Mouse (Mus musculus) right cerebral cortex, postnatal 14 days (tissue): ENCODE measurements at regions not wholly inside any gene's neighbourhood (a gene's known extent, or its start where the extent isn't known, plus 50 kb on each side); places are given as distances from the start of the nearest gene placed in this dataset.

Experiments
- DNase-seq: peaks from one replicate; pipeline ENCODE4 v3.0.0; 2022

DNA sequence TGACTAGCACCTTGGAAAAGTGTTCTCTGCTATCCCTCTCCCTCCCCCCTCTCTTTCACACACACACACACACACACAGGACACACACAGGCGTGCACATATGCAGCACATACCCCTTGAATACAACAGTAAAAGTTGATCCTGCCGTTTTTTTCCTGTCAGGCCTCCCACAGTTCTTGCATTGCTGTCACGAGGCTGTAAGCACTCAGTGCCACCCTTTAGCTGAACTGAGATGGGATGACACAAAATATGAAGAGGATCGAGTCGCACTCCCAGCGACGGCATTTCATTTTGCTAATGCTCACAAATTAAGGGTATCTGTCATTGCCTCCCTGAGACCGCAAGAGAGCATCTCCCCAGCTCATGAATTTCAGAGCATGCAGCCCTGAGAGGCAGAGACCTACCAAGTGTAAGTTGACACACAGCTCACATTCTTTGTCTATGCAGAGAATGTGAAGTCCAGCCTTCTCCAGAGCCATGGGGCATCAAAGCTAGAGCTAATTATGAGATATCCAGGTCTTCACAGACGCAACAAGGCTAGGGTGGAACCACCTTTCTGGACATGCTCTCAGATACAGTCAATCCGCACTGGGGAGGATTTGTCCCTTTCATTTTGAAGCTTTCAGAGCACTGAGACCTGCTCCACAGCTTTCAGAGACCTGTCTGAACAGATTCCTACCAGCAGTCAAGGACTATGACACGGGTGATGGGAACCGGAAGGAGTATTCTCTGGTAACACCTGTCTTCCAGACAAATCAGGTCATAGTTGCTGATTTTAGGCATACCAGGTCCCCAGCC lies 152.3 kb downstream of the Cmpk2 start:
- DNase-seq, result no peak

DNA sequence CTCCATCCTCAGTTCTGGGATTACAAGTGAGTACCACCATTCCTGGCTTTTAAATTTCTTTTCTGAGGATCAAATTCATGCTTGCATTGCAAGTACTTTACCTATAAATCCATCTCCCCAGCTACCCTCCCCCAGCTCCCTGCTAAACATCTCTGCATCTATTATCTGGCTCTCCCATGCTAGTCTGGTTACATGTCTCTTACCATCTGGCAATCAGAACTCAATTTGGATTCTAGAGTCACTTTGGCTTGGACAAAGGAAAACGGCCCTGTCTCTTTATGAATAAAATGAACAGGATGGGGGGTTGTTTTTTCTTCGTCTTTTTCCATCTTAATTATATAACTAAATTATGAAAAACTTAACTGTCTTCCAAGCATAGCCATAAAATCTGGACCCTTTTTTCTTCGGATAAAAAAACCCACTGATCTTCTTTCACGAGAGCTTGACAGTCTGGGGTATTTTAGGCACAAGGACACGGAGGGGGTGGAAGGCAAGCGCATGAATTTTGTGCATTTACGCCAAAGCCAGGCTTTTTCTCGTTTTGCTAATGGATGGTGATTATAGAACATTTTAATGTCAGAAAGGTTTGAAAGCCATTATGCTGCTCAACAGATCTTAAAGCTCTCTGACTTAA lies 151.6 kb downstream of the Cmpk2 start:
- no peak for DNase-seq

DNA sequence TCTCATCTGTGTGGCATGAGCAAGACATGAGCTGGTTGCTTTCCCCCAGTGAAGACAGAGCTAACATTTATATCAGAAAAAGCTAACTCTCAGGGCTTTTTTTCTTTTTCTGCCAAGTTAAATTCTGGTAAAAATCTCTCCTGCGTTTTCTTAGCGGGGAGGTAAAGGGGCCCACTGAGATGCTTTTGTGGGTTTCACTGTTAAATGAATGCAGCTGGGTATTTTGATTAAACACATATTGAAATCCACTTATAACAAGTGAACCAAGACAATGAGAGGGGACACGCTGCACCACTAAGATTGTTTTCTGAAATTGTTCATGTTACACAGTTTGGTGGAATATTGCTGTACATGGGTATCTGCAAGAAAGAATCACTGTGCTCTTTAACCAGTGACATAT lies 149.0 kb downstream of the Cmpk2 start:
- DNase-seq, result no peak

DNA sequence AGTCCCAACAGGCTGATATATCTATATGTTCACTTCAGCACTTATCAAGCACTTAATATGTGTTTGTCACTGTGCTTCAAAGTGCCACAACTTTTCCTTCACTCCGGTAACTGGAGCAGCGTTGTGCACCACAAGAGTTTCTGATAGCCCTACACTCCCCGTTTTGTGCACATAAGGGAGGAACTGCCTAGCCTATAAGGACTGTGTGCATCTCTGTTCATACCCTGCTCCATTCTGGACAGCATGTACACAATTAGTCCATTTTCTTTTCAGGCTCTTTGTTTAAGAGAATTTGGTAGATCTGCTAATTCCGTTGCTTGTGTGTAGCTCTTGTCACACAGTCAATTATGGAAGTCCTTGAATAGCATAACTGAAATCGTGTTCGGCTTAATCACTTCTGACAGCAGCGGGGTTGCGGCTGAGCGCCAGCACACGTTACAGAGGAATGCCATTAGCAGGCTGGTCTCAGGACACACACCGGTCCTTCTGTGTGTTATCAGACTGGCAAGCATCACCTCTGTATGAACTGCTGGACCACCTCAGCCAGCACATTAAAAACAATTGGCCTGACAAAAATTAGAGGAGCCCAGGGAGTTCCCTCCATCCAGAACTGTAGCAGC lies 144.2 kb downstream of the Cmpk2 start:
- DNase-seq, result no peak

DNA sequence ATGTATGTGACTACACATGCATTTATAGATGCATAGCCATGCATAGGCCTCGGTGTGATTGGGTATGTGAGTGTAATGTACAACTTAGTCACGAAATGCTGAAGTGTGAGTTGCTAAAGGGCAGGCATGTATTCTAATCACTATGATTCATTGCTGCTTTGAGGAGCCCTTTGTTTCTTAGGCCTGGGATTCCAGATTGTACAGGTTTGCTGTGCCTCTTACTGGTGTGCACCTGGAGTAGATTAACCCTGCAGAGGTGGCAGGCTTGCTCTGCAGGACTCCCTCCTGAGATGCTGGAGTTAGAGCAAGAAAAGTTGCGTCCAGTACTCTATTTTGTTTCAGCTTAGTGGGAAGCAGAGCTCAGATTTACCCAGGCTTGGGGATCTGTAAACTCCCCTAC lies 141.1 kb downstream of the Cmpk2 start:
- no peak for DNase-seq

DNA sequence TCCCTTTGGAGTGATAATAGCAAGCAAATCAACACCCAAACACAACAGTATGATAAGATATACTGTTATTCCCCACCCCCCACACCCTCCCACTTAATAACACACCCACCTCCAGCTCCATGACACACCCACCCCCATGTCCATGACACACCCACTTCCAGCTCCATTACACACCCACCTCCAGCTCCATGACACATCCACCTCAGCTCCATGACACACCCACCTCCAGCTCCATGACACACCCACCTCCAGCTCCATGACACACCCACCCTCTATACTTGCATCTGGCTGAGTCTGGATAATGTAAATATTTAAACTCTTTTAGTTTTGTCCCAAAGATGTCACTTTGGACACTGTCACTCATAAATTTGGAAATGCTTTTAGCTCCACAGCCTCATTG lies 129.5 kb downstream of the Cmpk2 start:
- DNase-seq, result no peak

DNA sequence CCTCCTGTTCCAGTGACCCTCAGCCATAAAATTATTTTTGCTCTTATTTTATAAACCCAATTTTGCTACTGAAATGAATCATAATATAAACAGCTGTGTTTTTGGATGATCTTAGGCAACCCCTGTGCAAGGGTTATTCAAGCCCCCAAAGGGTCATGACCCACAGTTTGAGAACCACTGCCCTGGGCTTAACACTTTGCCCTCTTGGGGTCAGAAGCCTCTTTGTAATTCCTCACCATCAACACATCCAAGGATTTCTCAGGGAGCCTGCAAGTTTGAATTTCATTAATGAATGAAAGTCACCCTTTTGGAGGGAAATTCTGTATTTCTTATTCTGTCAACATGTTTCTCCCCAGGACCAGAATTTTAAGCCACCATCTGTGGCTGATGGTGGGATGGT lies 123.1 kb downstream of the Cmpk2 start:
- DNase-seq, result no peak

DNA sequence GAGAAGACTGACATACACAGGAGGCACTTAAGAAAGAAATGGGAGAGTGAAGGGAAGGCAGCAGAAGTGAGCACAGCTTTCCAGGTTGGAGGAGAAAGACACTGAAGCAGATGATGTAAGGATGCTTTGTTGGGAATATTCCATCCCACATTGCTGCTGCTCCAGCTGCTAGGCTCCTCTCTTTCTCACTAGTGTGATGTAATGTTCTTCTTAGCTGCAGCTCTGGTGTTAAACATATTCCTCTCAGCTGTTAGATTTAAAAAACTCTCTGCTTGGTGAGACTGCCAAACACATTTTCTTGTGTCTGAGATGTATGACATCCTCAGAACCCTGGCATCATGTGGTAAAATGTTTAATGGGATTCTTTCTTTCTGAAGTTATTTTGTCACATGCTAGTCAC lies 120.1 kb downstream of the Cmpk2 start:
- no peak for DNase-seq

DNA sequence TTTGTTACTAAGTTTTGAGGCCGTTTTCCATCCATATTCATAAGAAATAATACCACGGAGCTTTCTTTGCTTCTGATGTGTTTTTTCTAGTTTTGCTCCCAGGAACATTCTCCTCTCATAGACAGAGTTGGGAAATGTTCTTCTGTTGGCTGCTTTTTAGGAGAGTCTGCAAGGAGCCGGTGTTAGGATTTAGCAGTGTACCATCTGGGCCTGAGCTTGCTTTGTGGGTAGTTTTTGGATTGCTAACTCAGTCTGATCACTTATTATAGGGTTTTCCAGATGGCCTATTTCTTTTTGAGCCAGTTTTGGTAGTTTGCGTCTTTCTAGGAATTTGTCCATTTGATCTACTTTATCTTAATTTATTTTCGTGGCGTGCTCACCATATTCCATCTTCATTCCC lies 108.4 kb downstream of the Cmpk2 start:
- DNase-seq, result no peak

DNA sequence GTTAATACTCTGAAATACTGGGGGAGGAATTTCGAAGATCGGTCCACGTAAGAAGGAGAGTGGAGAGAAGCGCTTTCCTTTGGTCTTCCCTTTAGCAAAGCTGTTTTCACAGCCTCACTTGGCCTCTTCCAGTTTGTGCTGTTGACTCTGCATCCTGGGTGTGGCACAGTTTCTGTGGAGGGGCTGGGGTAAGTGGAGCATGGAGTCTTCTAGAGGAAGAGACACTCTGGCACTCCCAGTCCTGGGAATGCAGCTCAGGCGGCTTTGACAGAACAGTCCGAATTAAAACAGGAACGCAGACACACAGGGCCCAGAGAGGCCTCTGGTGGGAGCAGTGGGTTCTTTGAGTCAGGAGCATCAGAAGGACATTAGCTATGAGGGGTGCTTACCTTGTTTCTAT lies 102.6 kb downstream of the Cmpk2 start:
- DNase-seq, result no peak

DNA sequence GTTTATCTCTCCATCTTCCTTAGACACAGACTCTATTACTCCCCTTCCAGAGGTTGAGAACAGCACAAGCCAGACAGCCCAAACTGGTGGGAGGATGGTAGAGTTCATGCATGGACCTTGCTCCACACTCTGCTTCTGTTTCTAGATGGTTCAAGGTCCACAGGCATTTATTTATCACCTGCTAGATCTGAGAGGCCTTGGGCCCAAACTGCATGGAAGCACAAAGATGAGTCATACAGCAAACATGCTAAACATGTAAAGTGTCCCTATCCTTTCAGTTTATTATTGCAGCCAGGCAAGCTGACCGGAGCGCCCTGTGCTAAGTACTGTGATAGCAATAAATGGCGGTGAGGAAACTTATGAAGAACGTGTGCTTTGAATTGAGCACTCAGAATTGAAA lies 98.4 kb downstream of the Cmpk2 start:
- no peak for DNase-seq

DNA sequence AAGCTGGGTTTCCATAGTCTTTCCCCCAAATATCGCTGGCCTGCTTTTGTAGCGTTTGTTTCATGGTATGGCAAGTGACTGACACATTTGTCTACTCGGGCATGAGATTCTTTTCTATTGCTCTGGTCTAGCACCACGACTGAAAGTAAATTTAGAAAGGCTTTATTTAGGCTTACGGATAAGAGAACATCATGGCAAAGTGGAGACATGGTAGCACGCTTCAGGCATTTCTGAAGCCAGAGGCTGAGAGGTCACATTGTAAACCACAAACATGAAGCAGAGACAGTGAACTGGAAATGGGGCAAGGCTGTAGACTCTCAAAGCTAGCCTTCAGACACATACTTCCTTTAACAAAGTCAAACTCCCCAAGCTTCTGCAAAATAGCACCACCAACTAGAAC lies 93.9 kb downstream of the Cmpk2 start:
- no peak for DNase-seq

DNA sequence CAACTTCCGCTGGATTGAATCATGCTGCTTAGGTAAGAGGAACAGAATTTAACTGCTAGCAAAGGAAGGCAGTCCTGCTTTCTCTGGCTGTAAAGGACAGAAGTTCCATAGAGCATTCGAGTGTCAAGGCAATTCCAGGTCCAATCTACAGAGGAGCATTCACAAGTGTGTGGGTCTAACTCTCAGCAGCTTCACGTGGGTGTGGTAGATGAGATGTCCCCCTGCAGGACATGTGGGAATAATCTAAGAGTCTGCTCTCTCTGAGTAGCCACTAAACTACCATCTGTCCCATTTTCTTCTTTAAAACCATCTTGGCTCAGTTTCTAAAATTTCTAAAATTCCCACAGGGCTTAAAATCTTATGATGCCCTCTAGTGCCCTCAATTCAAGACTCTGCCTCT lies 90.6 kb downstream of the Cmpk2 start:
- DNase-seq, result no peak

DNA sequence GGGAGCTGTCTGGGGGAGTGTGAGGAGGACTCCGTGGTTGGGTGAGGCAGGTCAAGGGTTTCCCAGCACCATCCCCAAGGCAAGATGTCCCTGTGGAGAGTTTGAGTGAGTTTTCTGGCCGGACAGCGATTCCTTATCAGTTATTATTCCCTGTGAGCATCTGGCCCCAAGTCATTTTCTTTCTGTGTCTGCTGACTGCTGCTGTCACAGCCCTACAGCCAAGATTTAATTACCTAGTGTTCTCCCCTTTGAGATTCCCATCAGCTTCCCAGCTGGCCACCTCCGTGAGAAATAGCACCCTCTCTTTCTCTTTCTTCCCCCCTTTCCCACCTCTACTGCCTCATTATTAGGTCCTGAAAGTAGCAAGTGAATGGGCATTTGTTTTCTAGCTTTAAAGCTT lies 88.4 kb downstream of the Cmpk2 start:
- DNase-seq, result no peak

DNA sequence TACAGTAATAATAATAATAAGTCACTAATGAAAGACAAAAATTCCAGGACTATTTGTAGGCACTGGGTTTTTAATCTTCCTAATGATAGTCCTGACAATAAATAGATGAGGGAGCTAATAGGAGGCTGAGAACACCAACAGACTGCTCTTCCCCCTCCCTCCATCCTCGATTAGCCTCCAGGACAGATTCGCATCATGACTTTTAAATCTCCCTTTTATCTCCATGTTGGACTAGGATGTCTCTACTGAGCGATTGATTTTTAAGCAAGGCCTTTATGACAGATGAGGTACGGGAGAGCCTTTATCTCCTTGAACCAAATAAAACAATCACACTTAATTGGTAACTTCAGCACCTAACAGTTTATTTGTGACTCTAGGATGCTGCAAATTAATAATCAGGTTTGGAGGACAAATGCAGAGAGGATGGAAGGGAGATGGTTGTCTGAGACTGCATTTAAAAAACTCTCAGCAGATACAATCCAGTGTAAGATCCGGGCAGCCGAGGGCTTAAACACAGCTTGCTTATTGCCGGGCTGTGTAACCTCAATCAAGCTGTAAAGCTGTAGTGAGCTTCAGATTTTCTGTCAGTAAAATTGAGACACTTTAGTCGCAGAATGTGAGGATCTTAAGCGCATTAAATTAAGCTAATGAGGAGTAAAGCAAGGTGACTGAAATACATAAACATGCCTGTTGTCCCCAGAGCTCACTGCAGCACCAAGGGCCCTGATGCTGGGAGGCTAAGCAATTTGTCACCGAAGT lies 82.3 kb downstream of the Cmpk2 start:
- no peak for DNase-seq

DNA sequence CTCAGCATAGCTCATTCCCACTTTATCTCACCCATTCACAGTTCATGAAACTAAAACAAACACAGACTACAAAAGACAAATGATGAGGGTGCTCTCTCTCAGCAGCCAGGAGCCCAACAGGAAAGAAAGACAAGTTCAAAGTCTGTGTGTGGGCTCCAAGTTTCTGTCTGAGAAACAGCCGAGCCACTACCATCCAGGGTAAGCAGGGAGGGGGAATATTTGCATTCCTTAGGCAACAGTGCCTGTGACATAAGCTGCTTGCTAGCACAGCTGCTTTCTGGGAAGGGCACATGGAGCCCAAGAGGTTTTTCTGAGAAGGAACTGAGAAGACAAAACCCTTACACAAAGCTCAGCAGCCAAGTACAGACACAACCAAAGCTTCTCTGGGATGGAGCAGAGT lies 78.5 kb downstream of the Cmpk2 start:
- DNase-seq, result no peak

DNA sequence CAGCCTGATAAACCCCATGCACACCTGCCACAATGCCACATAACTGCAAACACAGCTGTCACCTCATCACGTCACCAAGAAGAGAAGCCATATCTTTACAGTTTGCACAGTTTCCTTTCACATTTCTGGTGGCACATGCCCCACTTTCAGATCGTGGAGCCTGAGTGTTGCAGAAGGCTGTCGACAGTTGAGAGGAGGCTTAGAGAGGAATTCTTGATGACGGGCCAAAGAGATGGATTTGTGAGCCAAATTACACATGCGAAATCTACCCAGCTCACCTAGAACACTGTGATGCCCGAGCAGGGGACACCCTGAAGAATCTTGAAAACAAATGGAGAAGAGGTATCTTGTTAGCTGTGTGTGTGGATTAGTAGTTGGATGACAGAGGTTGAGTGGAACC lies 77.4 kb downstream of the Cmpk2 start:
- DNase-seq, result no peak

DNA sequence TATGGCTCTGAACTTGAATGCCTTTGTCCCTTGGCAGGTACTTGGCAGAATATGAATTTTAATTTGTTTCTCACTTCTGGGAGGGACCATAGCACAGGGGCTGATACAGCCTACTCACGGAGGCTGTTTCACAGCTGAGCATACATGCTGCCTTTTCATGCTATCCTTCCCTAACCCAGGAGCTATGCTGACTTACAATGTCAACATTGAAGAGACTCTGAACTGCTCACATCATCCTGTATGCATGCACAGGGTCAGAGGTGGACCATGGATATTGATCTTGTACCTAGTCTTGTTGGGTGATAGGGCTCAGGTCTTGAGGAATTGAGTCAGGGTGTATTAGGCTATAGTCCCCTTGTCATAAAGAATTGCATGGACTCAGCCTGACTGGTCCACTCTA lies 74.5 kb downstream of the Cmpk2 start:
- DNase-seq, result no peak

DNA sequence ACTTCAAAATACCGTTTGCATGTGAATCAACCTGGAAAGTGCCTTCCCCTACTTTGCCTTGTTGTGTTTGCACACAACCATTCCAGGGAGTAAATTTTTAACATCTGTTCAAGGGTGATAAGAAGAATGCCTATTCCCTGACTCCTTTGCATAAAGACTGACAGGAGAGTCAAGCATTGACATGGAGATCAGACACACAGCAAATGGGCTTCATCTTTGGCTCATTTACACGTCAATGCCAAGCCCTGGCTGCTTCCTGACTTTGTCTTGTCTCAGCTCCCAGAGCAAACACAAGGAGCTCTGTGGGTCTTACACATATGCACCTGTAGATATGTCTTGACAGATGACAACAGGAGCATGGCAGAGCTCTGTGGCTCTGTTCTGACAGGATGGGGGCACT lies 73.4 kb downstream of the Cmpk2 start:
- no peak for DNase-seq

DNA sequence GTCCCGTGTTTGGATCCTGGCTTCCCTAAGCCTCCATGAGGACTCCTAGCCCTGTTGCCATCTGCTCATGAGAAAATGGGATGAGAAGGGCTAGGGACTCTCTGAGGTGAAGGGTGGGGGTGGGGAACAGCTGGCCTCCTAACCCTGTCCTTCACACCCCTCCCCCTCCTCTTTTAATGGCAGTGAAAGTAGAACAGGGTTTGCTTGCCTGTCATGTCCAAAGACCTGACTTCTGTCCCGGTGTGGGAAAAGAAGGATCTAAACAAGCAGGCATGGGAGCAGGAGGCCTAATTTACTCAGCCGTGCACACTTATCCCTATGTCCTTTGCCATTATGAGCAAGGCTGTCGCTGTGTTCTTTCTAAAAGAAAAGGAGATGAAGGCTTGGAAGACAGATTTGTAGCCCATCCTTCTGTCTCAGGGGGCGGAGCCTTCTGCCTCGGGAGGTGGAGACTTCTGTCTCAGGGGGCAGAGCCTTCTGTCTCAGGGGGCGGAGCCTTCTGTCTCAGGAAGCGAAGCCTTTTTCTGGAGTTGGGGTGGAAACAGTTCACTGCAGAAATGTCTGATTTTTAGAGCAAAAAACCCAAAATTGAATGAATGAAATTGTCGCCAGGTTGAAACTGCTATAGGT lies 66.4 kb downstream of the Cmpk2 start:
- DNase-seq, result no peak

DNA sequence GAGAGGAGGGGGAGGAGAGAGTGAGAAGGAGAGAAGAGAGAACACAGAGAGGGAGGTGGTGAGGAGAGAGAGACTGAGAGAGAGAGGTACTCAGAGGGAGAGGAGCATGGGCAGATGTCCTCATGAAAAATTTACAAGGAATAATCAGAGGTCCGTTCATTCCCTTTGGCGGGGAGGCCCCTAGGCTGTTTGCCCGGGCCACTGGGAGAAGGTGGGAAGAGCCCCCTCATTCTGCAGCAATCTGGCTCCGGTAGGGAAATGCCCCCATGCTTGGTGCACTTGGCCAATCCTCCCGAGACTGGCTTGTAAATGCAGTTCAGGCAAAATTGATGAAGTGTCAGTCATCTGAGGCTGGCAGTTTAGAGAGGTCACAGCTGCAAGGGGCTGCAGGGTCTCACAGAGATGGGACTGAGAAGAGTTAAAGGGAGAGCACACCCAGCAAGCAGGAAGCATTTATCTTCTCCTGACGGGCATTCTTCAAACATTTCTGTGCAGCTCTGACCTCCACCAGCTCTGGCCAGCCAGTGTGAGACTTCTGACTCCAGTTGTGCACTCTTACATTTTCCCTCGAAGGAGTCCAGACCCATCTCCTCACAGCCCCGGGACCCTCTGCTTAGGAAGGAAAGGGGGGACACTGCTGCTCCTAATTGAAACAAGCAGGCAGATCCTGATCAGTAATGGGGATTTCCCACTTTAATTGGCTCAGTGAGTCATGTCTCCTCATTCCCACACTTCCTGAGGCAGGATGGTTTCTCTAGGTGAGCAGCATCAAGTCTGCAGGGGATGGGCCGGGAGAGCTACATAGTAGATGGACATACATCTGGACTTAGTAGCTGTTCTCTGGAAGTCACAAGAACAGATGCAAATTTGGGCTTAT lies 65.5 kb downstream of the Cmpk2 start:
- no peak for DNase-seq

DNA sequence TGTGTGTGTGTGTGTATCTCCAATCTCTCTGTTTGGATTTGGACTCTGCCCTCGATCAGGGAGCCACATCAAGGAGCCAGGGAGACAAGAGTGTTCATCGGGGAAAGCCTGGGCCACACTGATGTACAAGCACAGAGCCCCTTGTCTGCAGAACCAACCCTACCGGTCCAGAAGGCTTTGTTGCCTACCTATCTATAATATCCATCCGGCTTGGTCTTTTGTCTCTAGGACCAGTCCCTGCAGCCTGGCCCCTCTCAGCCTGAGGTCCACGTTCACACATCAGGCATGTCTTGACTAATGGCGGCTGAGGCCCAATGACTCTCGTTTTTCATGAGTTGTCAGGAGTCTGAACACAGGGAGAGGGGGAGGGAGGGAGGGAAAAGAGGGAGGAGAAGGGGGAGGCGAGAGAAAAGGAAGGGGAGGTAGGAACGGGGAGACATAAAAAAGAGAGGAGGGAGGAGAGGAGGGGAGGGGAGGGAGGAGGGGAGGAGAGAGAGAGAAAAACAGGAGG lies 64.7 kb downstream of the Cmpk2 start:
- DNase-seq, result no peak
